Mouse (Mus musculus) MEL (cell line): ENCODE measurements around the gene Nfix.

Experiments
- MAX ChIP-seq: IDR thresholded peaks from 2 replicates; pipeline ENCODE4 v1.6.1; 2011; ENCODE audit warnings: low read length, improper control_type of control experiment
- TBP ChIP-seq: IDR thresholded peaks from 2 replicates; pipeline ENCODE4 v1.8.0; 2011; ENCODE audit warnings: low read depth, low read length, improper control_type of control experiment

DNA sequence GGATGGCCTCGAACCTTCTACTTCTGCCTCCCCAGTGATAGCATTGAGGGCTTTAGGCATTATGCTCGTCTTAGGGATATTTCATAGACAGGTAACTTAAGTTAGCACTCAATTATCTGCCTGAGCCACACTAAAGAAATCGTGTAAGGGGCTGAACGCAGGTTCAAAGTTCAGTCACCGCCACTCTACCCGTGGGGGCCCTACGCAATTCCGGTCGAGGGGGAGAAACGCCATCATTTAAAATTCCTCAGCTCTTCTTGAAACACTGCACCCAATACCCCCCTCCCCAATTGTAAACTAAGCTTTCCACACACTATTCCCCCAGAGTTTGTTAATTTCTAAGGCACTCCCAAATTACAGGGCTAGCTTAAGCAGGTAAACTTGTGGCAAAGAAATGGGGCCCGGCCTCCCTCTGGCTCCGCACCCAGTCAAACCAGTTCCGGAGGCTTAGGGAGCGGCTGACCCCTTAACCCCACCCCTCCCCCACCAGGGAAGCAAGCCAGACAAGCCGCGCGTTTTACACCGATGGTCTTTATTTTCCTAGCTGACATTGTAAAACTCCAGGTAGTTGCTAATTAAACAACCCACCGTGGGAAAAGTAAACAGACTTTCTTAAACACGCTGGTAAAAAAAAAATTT, 139.2 kb downstream of the Nfix start:
- TF ChIP-seq TBP (no peak), MAX (no peak)
